Mouse (Mus musculus) 3T3-L1 (cell line): ENCODE results near the gene Syt5.

Experiments used
- DNase-seq: peaks from one replicate; pipeline ENCODE4 v3.0.0-alpha.2; 2015; ENCODE audit warnings: low read depth, low spot score

Gene Syt5

GRCm38 (mm10) chr7:4501558-4502397, 45.6 kb downstream of the Syt5 start, which contains the start of gene Ppp1r12c:
Gene Ppp1r12c, minus strand, starts transcription at chr7:4501680.
- DNase-seq = peak; percentile 86

- peak; percentile 44 for DNase-seq
Measured at GRCm38 (mm10) chr7:4500892-4501471, 46.4 kb downstream of the Syt5 start.

- DNase-seq = no peak
Measured at GRCm38 (mm10) chr7:4499034-4499433, 48.3 kb downstream of the Syt5 start.

GRCm38 (mm10) chr7:4498251-4498650, 49.1 kb downstream of the Syt5 start:
- peak; percentile 6 for DNase-seq

GRCm38 (mm10) chr7:4497271-4497903, 50.0 kb downstream of the Syt5 start:
- DNase-seq = no peak

GRCm38 (mm10) chr7:4496468-4496867, 50.9 kb downstream of the Syt5 start:
- DNase-seq = no peak

- DNase-seq = no peak
Measured at GRCm38 (mm10) chr7:4493991-4494390, 53.4 kb downstream of the Syt5 start.

GRCm38 (mm10) chr7:4492284-4493224, 54.8 kb downstream of the Syt5 start:
- DNase-seq = no peak

- no peak for DNase-seq
Measured at GRCm38 (mm10) chr7:4491308-4491707, 56.0 kb downstream of the Syt5 start.
